Mouse (Mus musculus) layer of hippocampus, adult 9-11 months (tissue): ENCODE measurements around the gene Zc3h13.

Experiments used
- DNase-seq: peaks from one replicate; pipeline ENCODE4 v3.0.0; 2022

The Zc3h13 gene

GRCm38 (mm10) chr14:75284193-75284915 is at the start of gene Zc3h13:
Gene Zc3h13 (plus strand): TSS chr14:75284373.
- peak; percentile 95 for DNase-seq

- DNase-seq = no peak
These were observed 48.6 kb upstream of the Zc3h13 start for GRCm38 (mm10) chr14:75235552-75235951.

- DNase-seq = peak; percentile 50
These were observed 48.1 kb upstream of the Zc3h13 start for GRCm38 (mm10) chr14:75235955-75236635.

GRCm38 (mm10) chr14:75236636-75237003 is 47.6 kb upstream of the Zc3h13 start:
- no peak for DNase-seq

- DNase-seq = no peak
These were observed 47.1 kb upstream of the Zc3h13 start for GRCm38 (mm10) chr14:75237096-75237495.

- no peak for DNase-seq
These were observed 46.0 kb upstream of the Zc3h13 start for GRCm38 (mm10) chr14:75238054-75238692.

GRCm38 (mm10) chr14:75242087-75242486 is 42.1 kb upstream of the Zc3h13 start, which contains the start of gene Cpb2:
Gene Cpb2 (plus strand): TSS chr14:75242287.
- no peak for DNase-seq

- no peak for DNase-seq
These were observed 37.9 kb upstream of the Zc3h13 start for GRCm38 (mm10) chr14:75246024-75247000.

GRCm38 (mm10) chr14:75250432-75250831 is 33.7 kb upstream of the Zc3h13 start:
- no peak for DNase-seq

GRCm38 (mm10) chr14:75256521-75256920 is 27.7 kb upstream of the Zc3h13 start:
- no peak for DNase-seq

GRCm38 (mm10) chr14:75269531-75269930 is 14.6 kb upstream of the Zc3h13 start:
- DNase-seq = no peak

GRCm38 (mm10) chr14:75279716-75280115 is 4.5 kb upstream of the Zc3h13 start:
- no peak for DNase-seq

- no peak for DNase-seq
These were observed 3.8 kb upstream of the Zc3h13 start for GRCm38 (mm10) chr14:75280406-75280805.

- DNase-seq = no peak
These were observed 472 bp upstream of the Zc3h13 start for GRCm38 (mm10) chr14:75283609-75284192.

GRCm38 (mm10) chr14:75301081-75301480 is 16.9 kb downstream of the Zc3h13 start:
- no peak for DNase-seq

GRCm38 (mm10) chr14:75303807-75304206 is 19.6 kb downstream of the Zc3h13 start:
- no peak for DNase-seq

GRCm38 (mm10) chr14:75307855-75308254 is 23.7 kb downstream of the Zc3h13 start:
- no peak for DNase-seq

GRCm38 (mm10) chr14:75309336-75309992 is 25.3 kb downstream of the Zc3h13 start:
- DNase-seq = no peak

GRCm38 (mm10) chr14:75314484-75314883 is 30.3 kb downstream of the Zc3h13 start:
- DNase-seq = no peak

- no peak for DNase-seq
These were observed 34.6 kb downstream of the Zc3h13 start for GRCm38 (mm10) chr14:75318736-75319135.

- no peak for DNase-seq
These were observed 36.1 kb downstream of the Zc3h13 start for GRCm38 (mm10) chr14:75320269-75320668.

GRCm38 (mm10) chr14:75323354-75323753 is 39.2 kb downstream of the Zc3h13 start:
- DNase-seq = no peak
